Mouse (Mus musculus): Measurements from ENCODE around the gene Kctd17.

Gene Kctd17

DNA sequence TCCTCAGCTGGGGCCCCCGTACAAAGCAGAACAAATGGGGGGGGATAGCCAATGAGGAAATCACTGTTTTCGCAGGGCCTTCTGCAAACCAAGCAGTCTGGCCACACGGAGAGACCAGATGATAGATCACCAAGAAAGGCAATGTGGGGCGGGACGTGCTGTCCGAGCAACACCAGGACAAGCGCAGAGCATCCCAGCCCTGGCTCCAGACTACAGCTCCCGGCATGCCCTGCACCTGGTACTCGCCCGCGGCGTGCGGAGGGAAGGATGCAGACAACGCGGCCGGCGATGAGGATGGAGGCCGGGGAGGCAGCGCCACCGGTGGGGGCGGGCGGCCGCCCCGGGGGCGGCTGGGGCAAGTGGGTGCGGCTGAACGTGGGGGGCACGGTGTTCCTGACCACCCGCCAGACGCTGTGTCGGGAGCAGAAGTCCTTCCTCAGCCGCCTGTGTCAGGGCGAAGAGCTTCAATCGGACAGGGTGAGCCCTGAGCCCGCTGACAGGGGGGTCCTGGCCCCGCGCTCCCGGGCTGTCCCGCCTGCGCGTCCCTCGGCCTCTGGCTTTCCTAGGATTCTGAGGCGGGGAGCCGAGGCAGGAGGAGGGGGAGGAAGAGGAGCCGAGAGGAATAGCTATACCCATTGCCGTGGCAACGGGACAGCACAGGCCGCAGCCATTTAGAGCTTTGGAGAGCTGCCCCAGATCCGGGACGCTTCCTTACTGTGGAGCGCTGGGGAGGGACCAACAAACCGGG lies at the start of gene Kctd17:
Gene Kctd17 (plus strand): TSS at position 174 of the 748 bp plus-strand sequence.
- DNase-seq (ENCODE audit: low spot score) = no peak

DNA sequence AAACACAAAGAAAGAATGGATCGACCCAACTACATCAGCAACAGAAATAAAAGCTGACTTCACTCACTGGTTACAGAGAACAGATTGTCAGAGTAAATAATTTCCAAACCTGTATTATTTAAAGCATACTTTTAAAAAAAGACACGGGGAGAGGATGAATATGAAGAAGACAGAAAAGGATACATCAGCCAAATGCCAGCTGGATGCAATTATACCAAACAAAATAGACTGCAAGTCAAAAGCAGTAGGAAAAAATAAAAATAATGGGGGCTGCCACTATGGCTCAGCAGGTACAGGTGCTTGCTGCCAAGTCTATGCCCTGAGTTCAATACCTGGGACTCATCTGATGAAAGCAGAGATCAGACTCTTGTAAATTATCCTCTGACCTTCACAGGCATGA lies 48.2 kb upstream of the Kctd17 start:
- DNase-seq (ENCODE audit: low spot score) = no peak

DNA sequence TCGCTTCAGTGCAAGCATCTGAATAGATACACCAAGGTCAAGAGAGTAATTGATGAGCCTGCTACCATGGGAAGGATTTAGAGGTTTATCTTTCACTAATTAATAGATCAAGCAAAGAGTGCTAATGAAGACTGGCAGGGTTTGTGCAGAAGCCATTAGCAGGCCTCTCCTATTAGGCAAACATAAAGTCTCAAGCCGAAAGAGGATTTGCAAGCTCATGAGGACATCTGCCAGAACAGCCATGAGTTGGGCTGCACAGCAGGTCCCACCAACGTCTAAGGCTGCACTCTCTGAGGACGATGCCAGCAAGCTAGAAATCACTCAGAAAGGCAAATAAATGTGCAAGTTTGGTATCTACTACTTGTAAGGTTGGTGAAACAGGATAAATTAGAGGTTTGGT lies 47.6 kb upstream of the Kctd17 start:
- no peak for DNase-seq (ENCODE audit: low spot score)

DNA sequence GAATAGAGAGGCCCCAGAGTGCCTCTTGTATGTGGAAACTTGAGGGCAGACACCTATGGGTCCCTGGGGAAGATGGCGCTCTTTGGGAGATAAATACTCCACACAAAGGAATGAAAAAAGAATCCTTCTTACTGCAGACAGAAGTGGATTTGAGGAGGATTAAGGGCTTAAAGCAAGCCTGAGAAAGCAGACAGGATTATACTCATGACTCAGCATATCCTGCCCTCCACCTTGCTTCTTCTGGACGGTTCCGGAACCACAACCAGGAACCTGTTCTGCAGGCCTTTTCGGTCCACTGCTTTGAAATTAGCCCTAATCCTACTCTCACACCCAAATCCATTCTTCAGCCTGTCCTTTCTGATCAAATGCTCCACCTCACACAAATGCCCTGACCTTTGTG lies 46.2 kb upstream of the Kctd17 start:
- DNase-seq (ENCODE audit: low spot score) = no peak

DNA sequence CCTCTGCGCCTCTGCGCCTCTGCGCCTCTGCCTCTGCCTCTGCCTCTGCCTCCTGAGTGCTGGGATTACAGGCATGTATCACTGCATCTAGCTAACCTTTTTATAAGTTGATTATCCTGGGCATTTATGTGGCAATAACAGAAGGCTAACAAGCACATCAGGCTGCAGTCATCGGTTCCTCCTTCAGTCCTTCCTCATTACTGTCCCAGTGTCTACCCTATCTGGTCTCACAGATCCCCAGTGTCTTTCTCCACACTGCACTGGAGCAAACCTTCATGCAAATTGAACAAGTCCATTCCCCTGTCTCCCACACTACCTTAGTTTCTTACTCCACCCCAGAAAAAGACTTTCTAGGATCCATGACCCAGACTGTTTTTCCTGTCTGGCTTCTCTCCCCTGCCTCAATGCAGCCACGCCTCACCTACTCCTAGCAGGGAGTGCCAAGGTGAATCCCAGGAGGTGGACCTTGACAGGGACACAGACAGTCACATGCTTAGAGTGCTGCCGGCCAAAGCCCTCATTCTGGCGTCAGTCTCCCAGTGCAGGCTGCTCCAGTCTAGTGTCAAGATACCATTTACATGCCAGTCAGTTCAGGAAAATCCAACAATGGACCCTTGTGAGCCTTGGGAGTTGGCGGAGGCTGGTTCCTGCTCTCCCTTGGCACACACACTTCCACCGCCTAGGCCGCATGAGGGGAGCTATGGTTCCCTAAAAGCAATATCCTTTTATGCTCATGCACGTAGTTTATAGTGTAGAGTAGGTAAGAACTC lies 44.7 kb upstream of the Kctd17 start:
- no peak for DNase-seq (ENCODE audit: low spot score)

DNA sequence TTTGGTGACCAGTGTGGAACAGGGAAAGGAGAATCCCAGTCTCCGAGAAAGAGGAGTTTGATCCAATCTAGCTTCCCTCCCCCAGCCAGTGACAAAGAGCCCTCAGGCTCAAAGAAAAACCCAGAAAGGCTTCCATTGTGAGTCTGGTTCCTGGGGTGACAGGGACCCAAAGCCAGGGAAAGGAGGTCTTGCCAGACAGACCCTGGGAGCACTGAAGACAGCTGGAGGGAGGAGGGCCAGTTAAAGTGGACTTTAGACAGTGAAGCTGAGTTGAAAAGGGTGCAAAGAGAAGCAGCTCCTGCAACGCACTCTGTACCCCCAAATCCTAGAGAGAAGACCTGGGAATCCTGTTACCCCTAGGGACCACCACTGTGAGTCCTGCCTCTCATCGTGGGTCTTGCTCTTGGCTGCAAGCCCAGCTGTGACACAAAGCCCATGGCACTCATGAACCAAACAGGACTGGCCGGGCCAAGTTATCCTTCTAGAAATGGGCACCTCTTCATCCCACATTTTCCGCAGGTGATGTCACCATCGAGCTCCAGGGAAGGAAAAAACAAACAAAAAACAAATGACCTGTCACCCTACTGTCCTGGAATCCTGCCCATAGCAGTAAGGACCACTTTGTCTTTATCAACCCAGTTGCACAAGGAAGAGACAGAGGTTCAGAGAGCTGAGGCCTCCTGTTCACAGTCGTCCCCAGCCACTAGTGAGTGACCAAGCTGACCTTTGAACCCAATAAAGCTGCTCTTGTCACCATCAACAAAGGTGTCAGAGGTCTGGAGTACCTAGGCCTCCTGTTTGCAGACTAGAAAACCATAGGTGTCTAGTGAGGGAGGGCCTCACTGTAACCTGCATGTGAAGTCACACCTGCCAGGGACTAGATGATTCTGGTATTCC lies 43.9 kb upstream of the Kctd17 start:
- DNase-seq (ENCODE audit: low spot score) = no peak

DNA sequence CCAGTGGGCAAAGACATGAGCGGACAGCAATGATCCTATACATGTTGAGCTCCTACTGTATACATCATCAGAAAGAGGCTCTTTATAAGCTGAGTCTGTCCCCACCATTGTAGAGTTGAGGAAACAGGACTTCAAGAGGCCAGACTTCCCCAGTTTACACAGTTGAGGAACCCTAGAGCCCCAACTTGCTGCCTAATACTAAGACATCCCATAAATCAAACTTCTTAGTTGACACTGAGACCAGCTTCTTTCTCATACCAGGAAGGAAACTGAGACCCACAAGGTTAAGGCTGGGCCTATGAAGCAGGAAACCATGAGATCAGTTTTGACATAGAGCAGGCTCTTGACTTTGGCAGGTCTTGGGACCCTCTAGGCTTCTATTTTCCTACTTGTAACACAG lies 42.8 kb upstream of the Kctd17 start:
- DNase-seq (ENCODE audit: low spot score) = no peak

DNA sequence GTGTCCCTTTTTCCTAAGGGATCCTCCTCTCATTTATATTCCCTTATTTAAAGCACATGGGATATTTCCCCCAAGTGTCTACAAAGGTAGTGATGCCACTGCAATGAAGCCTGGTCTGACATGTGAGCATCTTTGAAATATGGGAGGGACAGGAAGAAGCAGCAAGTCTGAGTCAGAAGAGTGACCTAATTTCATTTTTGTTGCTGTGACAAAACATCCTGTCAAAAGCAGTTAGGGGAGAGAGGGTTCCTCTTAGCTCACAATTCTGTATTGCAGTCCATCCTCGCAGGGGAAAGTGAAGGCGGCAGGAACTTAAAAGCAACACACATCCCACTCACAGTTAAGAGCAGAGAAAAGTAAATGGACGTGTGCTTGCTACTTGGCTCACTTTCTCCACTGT lies 37.5 kb upstream of the Kctd17 start:
- DNase-seq (ENCODE audit: low spot score) = no peak

DNA sequence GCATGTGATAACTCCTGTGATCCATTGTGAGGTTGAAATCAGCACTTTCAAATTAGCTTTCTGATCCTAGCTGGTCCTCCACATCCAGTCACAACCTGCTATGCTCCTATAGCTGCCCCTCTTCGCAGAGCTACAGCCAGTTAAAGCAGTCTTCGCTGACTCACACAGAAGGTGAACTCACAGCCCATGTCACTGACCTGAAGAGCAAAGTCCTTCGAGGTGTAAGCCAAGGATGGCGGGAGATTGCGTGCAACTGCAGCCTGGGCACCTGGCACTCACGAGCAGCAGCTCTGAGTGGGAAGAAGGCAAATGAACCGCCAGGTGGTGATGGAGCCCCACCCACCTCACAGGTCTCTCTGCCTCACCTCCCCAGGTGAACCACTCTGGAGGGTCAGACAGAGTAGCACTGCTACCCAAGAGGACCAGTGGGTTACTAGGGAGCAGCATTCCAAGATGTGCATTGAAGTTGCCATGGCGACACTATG lies 32.8 kb upstream of the Kctd17 start, which contains the start of gene Tex33:
Gene Tex33 (minus strand): TSS at position 435 of the 485 bp plus-strand sequence.
- DNase-seq (ENCODE audit: low spot score) = no peak

DNA sequence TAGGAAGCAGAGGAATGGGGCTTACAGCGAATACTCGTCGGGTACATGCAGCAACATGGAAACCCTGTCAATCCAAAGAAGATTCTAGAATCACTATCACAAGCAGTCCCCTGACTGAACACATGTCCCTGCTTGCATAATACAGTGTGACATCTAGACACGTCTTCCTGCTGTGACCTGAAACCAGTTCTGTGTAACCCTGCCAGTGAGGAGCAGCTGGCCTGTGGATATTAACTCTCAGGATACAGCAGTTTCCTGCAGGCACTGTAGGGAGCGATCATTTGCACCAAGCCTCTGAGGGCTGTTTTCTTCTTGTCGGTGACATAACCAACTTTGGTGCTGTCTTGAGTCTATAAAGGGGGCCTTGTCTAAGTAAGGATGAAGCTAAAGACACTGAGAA lies 27.0 kb upstream of the Kctd17 start:
- DNase-seq (ENCODE audit: low spot score) = no peak

DNA sequence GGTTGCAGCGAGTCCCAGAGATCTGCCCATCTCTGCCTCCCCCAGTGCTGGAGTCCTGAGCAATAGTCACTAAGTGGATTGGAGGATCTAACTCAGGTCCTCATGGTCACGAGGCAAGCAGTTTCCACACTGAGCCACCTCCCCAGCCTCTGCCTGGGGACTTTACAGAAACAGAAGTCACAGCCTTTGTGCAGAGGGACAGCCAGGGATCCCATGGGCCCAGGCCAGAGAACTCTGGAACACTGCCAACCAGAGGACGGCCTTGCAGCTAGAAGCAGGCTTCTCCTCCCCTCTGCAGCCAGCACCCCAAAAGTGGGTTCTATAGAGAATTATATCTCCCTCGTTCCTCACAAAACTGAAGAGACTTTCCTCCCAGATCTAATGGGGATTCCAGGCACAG lies 26.4 kb upstream of the Kctd17 start:
- DNase-seq (ENCODE audit: low spot score) = no peak

DNA sequence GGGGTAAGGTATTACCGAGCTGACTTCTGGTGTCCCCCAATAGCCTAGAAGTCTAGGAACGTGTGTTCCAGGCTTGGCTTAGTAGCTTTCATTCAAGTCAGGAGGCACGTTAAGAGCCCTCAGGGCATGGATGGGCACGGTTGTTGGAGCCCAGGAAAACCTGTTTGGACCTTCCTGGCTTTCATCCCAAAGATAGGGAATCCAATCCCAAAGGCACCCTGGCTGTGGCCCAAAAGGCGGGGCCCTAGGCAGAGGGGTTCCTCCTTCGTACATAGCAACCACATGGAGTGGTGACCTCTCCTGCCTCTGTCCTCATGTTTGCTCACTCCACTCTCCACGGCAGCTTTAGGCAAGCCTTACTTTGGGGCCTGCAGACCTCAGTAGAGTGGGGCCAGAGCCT lies 25.9 kb upstream of the Kctd17 start:
- no peak for DNase-seq (ENCODE audit: low spot score)

DNA sequence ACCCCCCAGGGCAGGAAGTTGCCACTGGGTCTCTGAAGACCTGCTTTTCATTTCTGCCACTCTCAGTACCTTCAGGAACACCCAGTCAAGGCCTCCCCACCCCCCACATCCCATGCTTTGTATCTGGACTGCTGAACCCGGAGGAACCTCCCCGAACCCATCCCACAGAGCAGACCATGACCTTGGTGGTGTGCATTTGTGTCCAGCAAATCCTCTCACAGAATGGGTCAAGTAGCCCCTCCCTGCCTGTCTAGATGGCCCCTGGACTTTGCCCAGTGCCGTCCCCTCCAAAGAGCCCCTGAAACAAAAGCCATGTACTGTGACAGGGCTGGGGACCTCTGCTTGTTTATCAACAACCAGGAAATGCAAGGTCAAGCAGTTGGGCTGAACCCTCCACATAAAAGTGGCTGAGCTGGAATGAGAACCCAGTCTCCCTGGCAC lies 25.0 kb upstream of the Kctd17 start:
- no peak for DNase-seq (ENCODE audit: low spot score)

DNA sequence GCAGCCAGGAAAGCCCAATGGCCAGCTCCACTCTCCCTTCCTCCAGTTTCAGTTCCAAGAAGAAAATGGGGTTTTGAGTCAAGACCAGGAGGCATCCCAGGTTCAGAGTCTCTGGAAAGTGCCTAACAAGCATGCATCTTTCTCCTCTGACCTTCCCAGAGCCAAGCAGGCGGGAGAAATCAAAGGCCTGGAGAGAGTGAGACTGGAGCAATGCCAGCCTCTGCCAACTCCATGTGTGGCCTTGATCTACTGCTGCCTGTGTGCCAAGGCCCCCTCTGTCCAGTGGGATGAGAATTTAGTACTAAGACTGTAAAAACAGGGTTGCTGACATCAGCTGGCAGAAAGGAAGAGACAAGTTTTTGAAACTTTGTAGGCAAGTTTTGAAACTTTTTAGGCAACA lies 24.5 kb upstream of the Kctd17 start:
- no peak for DNase-seq (ENCODE audit: low spot score)

DNA sequence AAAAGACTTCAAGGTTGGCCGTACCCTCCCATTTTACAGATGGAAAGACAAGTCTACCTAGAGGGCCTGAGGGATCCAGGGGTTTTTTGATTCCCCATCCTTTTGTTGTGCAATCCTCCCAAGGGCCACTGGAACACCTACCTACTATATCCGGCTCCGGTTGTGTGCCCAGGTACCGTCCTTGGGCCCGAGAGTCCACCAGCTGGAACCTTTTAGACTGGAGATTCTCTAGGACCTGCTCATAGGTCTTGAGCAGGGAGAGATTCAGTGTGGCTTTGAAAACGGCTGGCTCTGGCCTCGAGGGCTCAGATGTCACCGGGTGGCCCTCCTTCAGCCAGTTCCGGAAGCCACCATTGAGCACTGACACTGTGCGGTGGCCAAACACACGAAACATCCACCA lies 23.3 kb upstream of the Kctd17 start:
- no peak for DNase-seq (ENCODE audit: low spot score)

DNA sequence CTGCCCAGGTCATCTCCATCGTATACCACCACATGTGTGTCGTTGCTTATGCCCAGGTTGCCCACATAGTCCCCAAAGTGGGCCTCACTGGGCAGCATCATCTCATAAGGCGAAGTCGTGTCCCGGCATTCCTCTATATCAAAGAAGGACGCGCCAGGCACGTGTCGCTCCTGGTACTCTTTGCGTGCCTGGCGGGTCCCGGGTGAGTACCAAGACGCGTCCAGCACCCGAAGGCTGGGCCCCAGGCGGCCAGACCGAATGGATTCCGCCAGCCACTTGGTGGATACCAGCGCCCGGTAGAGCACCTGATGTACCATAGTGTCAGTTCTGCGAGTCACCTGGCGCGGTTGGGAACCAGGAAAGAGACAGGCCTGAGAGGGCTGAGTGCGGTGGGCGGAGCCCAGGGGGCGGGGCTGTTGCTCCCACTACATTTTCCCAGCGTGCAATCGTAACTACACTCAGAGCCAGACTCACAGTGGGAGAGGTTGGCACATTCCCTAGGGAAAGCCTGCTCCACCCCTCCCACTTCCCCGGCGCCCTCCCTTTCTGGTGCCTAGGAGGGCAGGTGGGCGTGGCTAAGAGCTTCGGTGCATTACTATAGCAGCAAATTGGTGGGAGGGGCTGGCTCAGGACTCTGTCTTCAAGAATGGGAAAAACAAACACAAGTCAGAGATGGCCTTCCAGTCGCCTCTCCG lies 22.7 kb upstream of the Kctd17 start, which contains the start of gene Tst:
Gene Tst (minus strand): TSS at position 391 of the 695 bp plus-strand sequence.
- DNase-seq (ENCODE audit: low spot score) = peak; percentile 80

DNA sequence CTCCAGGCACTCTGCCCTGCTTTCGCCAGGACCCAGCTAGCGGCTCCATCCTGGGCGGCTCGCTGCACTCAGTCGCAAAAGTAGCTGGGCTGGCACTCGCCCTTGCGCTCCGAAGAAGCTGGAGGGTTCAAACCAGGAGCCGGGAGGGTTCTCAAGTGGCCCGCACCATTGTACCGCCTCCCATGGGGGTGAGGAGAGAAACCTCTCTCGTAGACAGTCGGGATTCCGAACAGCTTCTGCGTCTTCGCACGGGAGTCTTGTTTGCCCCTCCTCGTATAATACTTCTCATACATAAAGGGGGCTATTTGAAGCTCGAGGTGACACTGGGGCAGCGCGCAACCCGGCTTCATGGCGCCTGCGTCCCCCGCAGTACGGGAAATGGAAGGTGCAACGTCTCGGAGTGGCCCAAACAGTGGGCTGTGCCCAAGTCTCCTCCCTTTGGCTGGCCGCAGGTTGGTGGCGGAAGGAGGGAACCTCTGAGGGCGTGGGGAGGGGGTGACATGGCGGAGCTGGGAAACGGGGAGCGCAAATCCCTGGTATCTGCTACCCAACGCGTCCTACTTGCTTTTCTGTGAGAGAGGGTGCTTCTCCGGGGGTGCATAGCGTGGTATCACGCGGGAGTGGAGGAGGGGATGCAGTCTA lies 21.9 kb upstream of the Kctd17 start, which contains the start of gene Mpst:
Gene Mpst (plus strand): TSS at position 124 of the 642 bp plus-strand sequence.
- DNase-seq (ENCODE audit: low spot score) = peak; percentile 90

DNA sequence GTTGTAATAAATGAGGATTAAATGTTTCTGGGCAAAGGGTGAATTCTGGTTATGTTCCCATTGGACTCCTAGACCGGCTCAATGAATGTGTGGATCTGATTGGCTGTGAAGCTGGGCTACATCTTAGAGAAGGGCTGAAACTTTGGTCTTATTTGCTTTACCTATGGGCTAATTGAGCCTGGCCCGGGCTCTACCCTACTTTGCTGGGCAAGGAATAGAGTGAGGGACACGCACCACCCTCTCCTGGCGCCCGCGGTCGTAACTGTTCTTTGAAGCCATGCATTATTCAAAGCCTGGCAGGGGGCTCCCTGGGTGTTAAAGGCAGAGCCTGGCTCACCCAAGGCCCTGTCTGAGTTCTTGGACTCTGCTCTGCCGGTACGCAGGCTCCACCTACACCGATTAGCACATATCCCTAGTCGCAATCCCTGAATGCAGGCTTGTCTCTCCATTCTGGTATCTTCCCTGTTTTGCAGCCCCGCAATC lies 18.8 kb upstream of the Kctd17 start:
- DNase-seq (ENCODE audit: low spot score) = no peak

DNA sequence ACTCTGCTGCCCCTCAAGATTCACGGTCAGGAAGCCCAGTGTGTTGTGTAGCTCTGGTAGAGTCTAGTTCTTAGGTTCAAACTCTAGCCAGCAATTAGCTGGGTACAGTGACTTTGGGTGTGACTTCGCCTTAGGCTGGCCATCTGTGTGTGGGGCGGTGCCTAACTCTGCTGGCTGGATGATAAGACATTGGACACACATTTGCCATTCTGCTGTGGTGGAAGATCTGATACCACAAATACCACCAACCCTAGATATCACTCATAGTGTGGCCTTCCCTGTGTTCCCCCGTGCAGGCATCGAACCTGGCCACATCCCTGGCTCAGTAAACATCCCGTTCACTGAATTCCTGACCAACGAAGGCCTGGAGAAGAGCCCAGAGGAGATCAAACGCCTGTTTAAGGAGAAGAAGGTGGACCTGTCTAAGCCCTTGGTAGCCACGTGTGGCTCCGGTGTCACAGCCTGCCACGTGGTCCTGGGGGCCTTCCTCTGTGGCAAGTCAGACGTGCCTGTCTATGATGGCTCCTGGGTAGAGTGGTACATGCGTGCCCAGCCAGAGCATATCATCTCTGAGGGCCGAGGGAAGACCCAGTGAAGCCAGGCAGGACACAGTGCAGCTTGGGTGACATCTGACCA lies 15.2 kb upstream of the Kctd17 start:
- DNase-seq (ENCODE audit: low spot score) = peak; percentile 64

DNA sequence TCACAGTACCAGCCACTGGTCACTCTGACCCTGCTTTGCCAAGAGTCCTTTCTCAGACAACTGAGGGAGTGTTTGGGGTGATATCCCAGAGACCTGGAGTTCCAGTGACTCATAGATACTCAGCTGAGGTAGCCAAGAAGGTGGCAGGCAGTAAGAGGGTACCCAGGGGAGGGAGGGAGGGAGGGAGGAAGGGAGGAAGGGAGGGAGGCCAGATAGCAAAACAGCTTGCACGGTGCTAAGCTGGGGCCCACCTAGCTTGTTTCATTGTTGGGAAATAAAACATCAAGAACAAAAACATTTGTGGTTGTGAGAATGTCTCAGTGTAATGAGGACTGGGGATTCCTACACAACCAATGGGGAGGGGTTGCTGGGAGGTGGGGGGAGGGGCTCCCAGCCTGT lies 14.6 kb upstream of the Kctd17 start:
- DNase-seq (ENCODE audit: low spot score) = no peak
